Mouse (Mus musculus) gastrocnemius, postnatal 36 days (tissue): ENCODE data around the gene Susd6. TPM values are rescaled to one million over a fixed set of nuclear protein-coding genes. Genes with fewer than 3 reads are reported as not detected.

Source experiments
- DNase-seq, 2 experiments: peaks; one replicate each; pipeline ENCODE4 v3.0.0; 2022
- intact Hi-C: fragments of 180-260 bp; cut with DNase I; formaldehyde crosslinking; loops from one replicate; pipeline ENCODE4 v1.15.1; 2025
- total RNA-seq, 2 experiments: library from RNA; stranded (reverse); gene quantifications; 2 replicates each; pipeline ENCODE4 v1.2.3; 2021

Susd6 gene
- total RNA-seq, 2 experiments from 2014 or later: 29.6 to 30.3 TPM

- intact Hi-C loops: no loop called here
- DNase-seq: no peak
These were observed 119.3 kb downstream of the Susd6 start for GRCm38 (mm10) chr12:80909631-80910030.

- intact Hi-C loops: no loop called here
- DNase-seq: no peak
These were observed 127.5 kb downstream of the Susd6 start for GRCm38 (mm10) chr12:80917764-80918163.

DNA sequence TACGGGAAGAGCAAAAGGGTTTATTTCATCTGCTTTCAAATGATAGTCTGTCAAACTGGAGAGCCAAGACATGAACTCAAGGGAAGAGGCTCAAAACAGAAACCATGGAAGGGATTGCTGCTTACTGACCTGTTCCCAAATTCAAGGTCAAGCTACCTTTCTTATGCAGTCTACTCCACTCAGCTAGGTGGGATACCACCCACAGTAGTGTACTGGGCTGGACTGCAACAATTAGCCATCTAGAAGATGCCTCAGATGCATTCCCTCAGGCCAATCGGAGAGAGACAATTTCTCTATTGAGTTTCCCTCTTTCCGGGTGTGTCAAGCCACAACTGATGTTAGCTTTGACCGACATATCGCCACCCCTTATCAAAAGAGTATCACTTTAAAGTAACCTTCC, 131.0 kb downstream of the Susd6 start:
- intact Hi-C loops: no loop called here
- no peak for DNase-seq

DNA sequence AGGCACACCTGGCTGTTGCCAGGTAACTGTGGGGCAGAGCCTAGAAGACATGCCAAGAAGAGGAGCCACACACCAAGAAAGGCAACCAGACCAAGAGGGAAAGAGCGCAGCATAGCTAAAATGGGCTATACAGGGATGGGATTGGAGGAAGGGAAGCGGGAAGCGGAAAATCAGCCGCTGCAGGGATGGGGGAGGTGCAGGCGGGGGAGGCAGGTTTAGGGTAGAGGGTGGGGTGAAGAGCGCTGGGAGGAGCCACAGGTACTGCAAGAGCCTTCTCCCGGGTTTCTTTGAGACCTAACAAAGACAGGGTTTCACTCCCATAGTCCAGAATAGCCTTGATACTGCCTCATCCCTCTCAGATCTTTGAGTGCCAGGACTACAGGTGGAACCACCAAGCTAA, 132.6 kb downstream of the Susd6 start:
- intact Hi-C loops: no loop called here
- DNase-seq: no peak

GRCm38 (mm10) chr12:80923602-80924001, 133.3 kb downstream of the Susd6 start:
- intact Hi-C loops: no loop called here
- DNase-seq: no peak

GRCm38 (mm10) chr12:80924205-80924604, 133.9 kb downstream of the Susd6 start:
- DNase-seq: no peak
- intact Hi-C loops: no loop called here

DNA sequence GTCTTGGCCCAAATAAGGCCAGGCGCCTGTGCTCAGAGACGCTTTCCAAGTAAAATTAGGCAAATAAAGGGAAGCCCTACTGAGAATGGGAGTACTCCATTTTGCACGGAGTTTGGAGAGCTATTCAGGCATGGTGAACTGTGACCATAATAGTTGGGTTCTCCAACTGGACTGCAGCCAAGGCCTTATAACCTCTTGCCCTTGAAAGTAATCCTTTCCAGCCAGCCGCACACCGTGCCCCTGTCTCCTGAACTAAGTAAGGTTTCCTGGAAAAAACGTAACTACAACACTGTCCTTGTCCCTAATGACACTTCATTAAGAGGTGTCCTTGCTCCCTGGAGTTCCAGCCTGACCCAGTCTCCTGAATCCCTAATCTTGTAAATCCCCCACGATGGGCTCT, 135.6 kb downstream of the Susd6 start:
- no peak for DNase-seq
- intact Hi-C loops: no loop called here

GRCm38 (mm10) chr12:80926550-80926949, 136.2 kb downstream of the Susd6 start:
- intact Hi-C loops: no loop called here

GRCm38 (mm10) chr12:80927518-80927917, 137.2 kb downstream of the Susd6 start:
- no peak for DNase-seq

More at GRCm38 (mm10) chr12:80926550-80926949, 136.2 kb downstream of the Susd6 start:
- DNase-seq: no peak

DNA sequence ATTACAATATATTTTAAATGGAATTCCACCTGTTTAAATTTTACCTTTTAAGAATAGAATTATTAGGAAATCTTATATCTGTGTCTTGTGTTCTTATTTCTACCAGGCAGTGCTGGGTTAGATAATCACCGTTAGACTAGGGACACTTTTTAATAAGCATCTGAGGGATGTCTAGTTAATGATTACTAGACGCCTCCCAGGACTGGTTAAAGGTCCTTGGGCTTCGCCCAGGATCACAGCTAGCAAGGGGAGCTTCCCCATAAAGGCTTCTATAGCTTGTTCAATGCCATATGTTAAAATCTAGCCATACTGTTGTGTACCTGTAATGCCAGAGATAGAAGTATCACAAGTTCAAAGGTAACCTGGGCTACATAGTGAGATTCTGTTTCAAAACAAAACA, 138.6 kb downstream of the Susd6 start:
- intact Hi-C loops: no loop called here
- no peak for DNase-seq

More at GRCm38 (mm10) chr12:80927518-80927917, 137.2 kb downstream of the Susd6 start:
- intact Hi-C loops: no loop called here

DNA sequence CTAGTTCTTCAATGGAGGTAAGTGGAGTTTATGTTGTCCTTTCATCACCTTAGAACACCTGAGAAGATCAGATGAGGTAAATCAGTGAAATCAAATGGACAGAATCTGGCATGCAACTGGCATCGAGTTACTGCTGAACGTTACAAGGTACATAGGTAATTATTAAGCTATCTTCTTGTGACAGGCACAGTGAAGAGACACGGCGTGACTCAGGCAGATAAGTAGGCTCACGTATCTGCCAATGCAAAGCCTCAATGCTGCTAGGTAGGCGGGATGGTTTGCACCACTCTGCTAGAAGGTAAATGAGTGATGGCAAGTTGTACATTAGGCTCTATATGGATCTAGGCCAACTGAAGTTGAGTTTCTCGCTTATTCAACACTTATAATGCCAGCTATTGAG, 139.8 kb downstream of the Susd6 start:
- intact Hi-C loops: no loop called here
- DNase-seq: no peak

Other genes with a start within 250 kb of the Susd6 start
- 1 to 10 TPM; 7.0 to 7.8 TPM for gene Slc39a9, start 146.6 kb upstream of the Susd6 start, total RNA-seq
- 10 to 100 TPM; 10.7 to 19.9 TPM for gene Erh, start 146.2 kb upstream of the Susd6 start, total RNA-seq
- not detected for gene Plekhd1, start 97.9 kb upstream of the Susd6 start, total RNA-seq
- gene Ccdc177, start 29.8 kb upstream of the Susd6 start, total RNA-seq: not detected
- 100 to 1,000 TPM in 1 of 2 experiments, 10 to 100 TPM in 1; 68.5 to 119 TPM for gene Srsf5, start 155.0 kb downstream of the Susd6 start, total RNA-seq
- gene Slc10a1, start 178.2 kb downstream of the Susd6 start, total RNA-seq: not detected
- gene Smoc1, start 236.3 kb downstream of the Susd6 start, total RNA-seq: 1 to 10 TPM in 1 of 2 experiments, under 1 TPM in 1; 0.76 to 1.1 TPM